Mouse (Mus musculus) CH12.LX (cell line): ENCODE data around the gene Spc24. TPM values are rescaled to one million over a fixed set of nuclear protein-coding genes. Genes with fewer than 3 reads are reported as not detected.

Experiments
- DNase-seq: peaks from one replicate; pipeline ENCODE4 v3.0.0-alpha.2; 2013; ENCODE audit errors: extremely low read depth
- H3K27ac ChIP-seq: 2 replicates; pipeline ENCODE4 v1.5.1; 2012; ENCODE audit warnings: low read depth, mild to moderate bottlenecking, control low read depth, moderate library complexity; ENCODE audit not compliant: insufficient read depth
- H3K27me3 ChIP-seq: replicated peaks from 2 replicates; pipeline ENCODE3; 2012; ENCODE audit warnings: inconsistent platforms
- H3K36me3 ChIP-seq, 2 experiments: replicated peaks in 1 of 2; 2 replicates each; pipeline versions ENCODE3 to v1.6.1; 2012; ENCODE audit warnings: inconsistent platforms in 1 of 2, low read length in 1 of 2, mild to moderate bottlenecking in 1 of 2, mixed read lengths in 1 of 2, moderate library complexity in 1 of 2; ENCODE audit not compliant: control insufficient read depth in 1 of 2, insufficient read depth in 1 of 2
- H3K4me1 ChIP-seq, 2 experiments: 2 replicates each; pipeline ENCODE4 v1.6.1; 2012; ENCODE audit warnings: inconsistent platforms in 1 of 2, moderate library complexity in 1 of 2; ENCODE audit not compliant: insufficient read depth in 2 of 2, control insufficient read depth in 1 of 2
- H3K4me2 ChIP-seq: 2 replicates; pipeline ENCODE4 v1.6.1; 2012; ENCODE audit warnings: low read depth, mild to moderate bottlenecking, control low read depth; ENCODE audit not compliant: poor library complexity, insufficient read depth, severe bottlenecking
- H3K4me3 ChIP-seq, 3 experiments: fragments of 150-350 bp in 1 of 3; sonication (generic) in 1 of 3; replicated peaks in 1 of 3; 2 replicates each; pipeline versions ENCODE3 to v1.5.1; 2011 to 2012; ENCODE audit warnings: low read depth in 2 of 3, low read length in 2 of 3, mild to moderate bottlenecking in 2 of 3, moderate library complexity in 2 of 3, control low read depth in 1 of 3, improper control_type of control experiment in 1 of 3, inconsistent platforms in 1 of 3, mixed read lengths in 1 of 3; ENCODE audit not compliant: poor library complexity in 1 of 3
- H3K79me2 ChIP-seq: replicated peaks from 2 replicates; pipeline ENCODE4 v1.6.1; 2012; ENCODE audit warnings: mild to moderate bottlenecking, moderate library complexity; ENCODE audit not compliant: control insufficient read depth, poor library complexity, insufficient read depth, severe bottlenecking; ENCODE audit errors: extremely low read depth
- H3K9ac ChIP-seq: 2 replicates; pipeline ENCODE4 v1.6.1; 2012; ENCODE audit warnings: low read depth, mild to moderate bottlenecking, control low read depth, moderate library complexity; ENCODE audit not compliant: insufficient read depth
- H3K9me3 ChIP-seq: replicated peaks from 2 replicates; pipeline ENCODE3; 2012; ENCODE audit warnings: low read length, inconsistent platforms, mixed read lengths
- BHLHE40 ChIP-seq: IDR thresholded peaks from 2 replicates; pipeline ENCODE4 v1.6.1; 2011; ENCODE audit warnings: mild to moderate bottlenecking, low read depth, low read length, improper control_type of control experiment
- CHD2 ChIP-seq: IDR thresholded peaks from 2 replicates; pipeline ENCODE4 v1.6.1; 2011; ENCODE audit warnings: low read length, improper control_type of control experiment
- CTCF ChIP-seq, 2 experiments: IDR thresholded peaks in 1 of 2; conservative IDR thresholded peaks in 1 of 2; 2 replicates each; pipeline ENCODE4 v1.5.1; 2011 to 2012; ENCODE audit warnings: low read depth in 2 of 2, low read length in 2 of 2, improper control_type of control experiment in 1 of 2, inconsistent platforms in 1 of 2, mild to moderate bottlenecking in 1 of 2, moderate library complexity in 1 of 2
- E2F4 ChIP-seq: IDR thresholded peaks from 2 replicates; pipeline ENCODE4 v1.6.1; 2011; ENCODE audit warnings: low read depth, low read length, improper control_type of control experiment; ENCODE audit not compliant: insufficient replicate concordance
- HCFC1 ChIP-seq: IDR thresholded peaks from 2 replicates; pipeline ENCODE4 v1.6.1; 2012; ENCODE audit warnings: low read depth, mild to moderate bottlenecking, inconsistent platforms, low read length, improper control_type of control experiment
- IRF4 ChIP-seq: IDR thresholded peaks from 2 replicates; pipeline ENCODE4 v1.6.1; 2014; ENCODE audit warnings: low read depth, mild to moderate bottlenecking, inconsistent platforms, low read length, improper control_type of control experiment
- MAX ChIP-seq: IDR thresholded peaks from 2 replicates; pipeline ENCODE4 v1.6.1; 2011; ENCODE audit warnings: low read length, improper control_type of control experiment
- MAZ ChIP-seq: IDR thresholded peaks from 2 replicates; pipeline ENCODE4 v1.6.1; 2012; ENCODE audit warnings: low read depth, mild to moderate bottlenecking, inconsistent platforms, low read length, improper control_type of control experiment, moderate library complexity
- MXI1 ChIP-seq: IDR thresholded peaks from 2 replicates; pipeline ENCODE4 v1.6.1; 2011; ENCODE audit warnings: mild to moderate bottlenecking, low read depth, low read length, improper control_type of control experiment
- NRF1 ChIP-seq: IDR thresholded peaks from 2 replicates; pipeline ENCODE4 v1.6.1; 2014; ENCODE audit warnings: low read depth, mild to moderate bottlenecking, inconsistent platforms, low read length, improper control_type of control experiment, moderate library complexity
- POLR2A ChIP-seq: IDR thresholded peaks from 2 replicates; pipeline ENCODE4 v1.6.1; 2011; ENCODE audit warnings: low read depth, mild to moderate bottlenecking, improper control_type of control experiment, low read length
- SIN3A ChIP-seq: IDR thresholded peaks from 2 replicates; pipeline ENCODE4 v1.6.1; 2012; ENCODE audit warnings: low read length, improper control_type of control experiment, inconsistent platforms
- TCF12 ChIP-seq: IDR thresholded peaks from 2 replicates; pipeline ENCODE4 v1.6.1; 2014; ENCODE audit warnings: low read depth, mild to moderate bottlenecking, inconsistent platforms, low read length, improper control_type of control experiment
- USF2 ChIP-seq: conservative IDR thresholded peaks from 2 replicates; pipeline ENCODE4 v1.6.1; 2011; ENCODE audit warnings: low read depth, low read length, improper control_type of control experiment
- dilution Hi-C: fragments of 300-500 bp; cut with MboI; formaldehyde crosslinking; loops from 2 replicates; pipeline ENCODE4 v1.14.3; 2020; ENCODE audit warnings: low sequenced_read_pairs; ENCODE audit not compliant: extremely low pct_unique_long_range_greater_than_20kb, extremely low pct_ligation_motif_present
- in situ Hi-C: fragments of 300-500 bp; cut with MboI; formaldehyde crosslinking; loops from 3 replicates; pipeline ENCODE4 v1.14.3; 2019; ENCODE audit warnings: low sequenced_read_pairs, low pct_ligation_motif_present, low pct_unique_long_range_greater_than_20kb, mixed read lengths
- polyA plus RNA-seq: library from polyadenylated mRNA; unstranded; fragments of >175 nt; gene quantifications from 2 replicates; pipeline ENCODE4 v1.2.1, GENCODE M21; 2012; ENCODE audit warnings: low read depth; ENCODE audit not compliant: insufficient read length
- total RNA-seq, 2 experiments: library from RNA; depleted of rRNA; stranded (reverse); fragments of 300-350 nt in 1 of 2; fragments of >200 nt in 1 of 2; gene quantifications; 2 replicates each; pipeline ENCODE4 v1.2.3; 2012 to 2014

Spc24 gene
- total and polyA plus RNA-seq, 3 experiments = 74.3 to 83.2 (median 82.7) TPM

DNA sequence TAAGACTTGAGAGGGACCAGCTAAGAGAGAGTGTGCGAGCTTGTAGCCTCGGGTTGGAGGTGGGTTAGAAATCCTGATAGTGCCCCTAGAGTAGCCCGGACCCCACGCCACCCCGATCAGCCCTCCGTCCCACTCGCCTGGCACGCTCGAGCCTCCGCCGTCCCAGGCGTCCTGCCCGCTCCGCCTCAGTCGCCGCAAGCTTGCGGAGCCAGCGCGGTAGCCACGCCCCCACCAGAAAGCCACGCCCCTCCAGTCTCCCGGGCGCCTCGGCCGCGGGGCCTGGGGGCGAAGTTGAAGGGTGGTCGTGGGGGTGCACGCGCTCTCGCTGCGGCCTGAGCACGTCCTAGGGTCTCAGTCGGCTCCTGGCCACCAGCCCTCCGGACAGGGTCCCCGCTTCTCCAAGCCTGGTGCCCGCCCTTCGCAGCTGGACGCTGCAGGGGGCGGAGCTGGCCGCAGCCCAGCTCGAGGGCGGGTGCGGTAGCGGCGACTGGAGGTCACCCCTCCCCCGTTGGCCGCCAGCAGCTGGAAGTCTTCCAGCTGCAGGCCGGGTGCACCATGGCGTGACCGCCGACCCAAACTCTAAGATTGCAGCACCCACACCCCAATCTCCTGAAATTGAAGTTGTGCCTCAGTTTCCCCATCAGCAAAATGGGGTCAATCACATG, 38.4 kb upstream of the Spc24 start, which contains the start of gene Kank2:
Gene Kank2, minus strand, starts transcription at position 400 of the 665 bp plus-strand sequence.
- H3K27ac ChIP-seq = no peak within 1 kb of the TSS
- dilution Hi-C loops = no loop called here
- peak within 1 kb of the TSS; percentile 54 for H3K9ac ChIP-seq
- no peaks in the 10 kb centered on the region for H3K9me3 ChIP-seq
- peak; percentile 49 for DNase-seq
- H3K79me2 ChIP-seq = no peaks in the 10 kb centered on the region
- no peak for TF ChIP-seq HCFC1
- no peak for TF ChIP-seq CTCF (conservative IDR thresholded peaks at IDR 0.05 in 1 of 2, IDR thresholded peaks at IDR 0.05 in 1 of 2; ENCODE audit: low read depth in 2 of 2, low read length in 2 of 2)
- TF ChIP-seq MXI1 = peak; percentile 14; the same call in 1 of the 2 replicates
- TF ChIP-seq TCF12 = peak; percentile 42; the same call in 1 of the 2 replicates
- TF ChIP-seq BHLHE40 = peak; percentile 6; the same call in 1 of the 2 replicates
- TF ChIP-seq MAZ = 0 out of 2 replicates have a peak, but pooled peaks have one; percentile 24
- peak; percentile 52; the same call in 1 of the 2 replicates for TF ChIP-seq SIN3A
- TF ChIP-seq IRF4 = no peak
- peak; percentile 56 for TF ChIP-seq POLR2A
- peak within 1 kb of the TSS; percentile 58 to 66 (median 60) for H3K4me3 ChIP-seq
- peaks cover 28% of the 10 kb centered on the region for H3K27me3 ChIP-seq
- peak within 1 kb of the TSS; percentile 93 for H3K4me2 ChIP-seq
- H3K4me1 ChIP-seq = peaks cover 0 to 15% of the 10 kb centered on the region in 2 experiments; a peak in 2 of 4 replicates
- in situ Hi-C loops = no loop called here
- peaks cover 0 to 5% of the 10 kb centered on the region in 2 experiments for H3K36me3 ChIP-seq

DNA sequence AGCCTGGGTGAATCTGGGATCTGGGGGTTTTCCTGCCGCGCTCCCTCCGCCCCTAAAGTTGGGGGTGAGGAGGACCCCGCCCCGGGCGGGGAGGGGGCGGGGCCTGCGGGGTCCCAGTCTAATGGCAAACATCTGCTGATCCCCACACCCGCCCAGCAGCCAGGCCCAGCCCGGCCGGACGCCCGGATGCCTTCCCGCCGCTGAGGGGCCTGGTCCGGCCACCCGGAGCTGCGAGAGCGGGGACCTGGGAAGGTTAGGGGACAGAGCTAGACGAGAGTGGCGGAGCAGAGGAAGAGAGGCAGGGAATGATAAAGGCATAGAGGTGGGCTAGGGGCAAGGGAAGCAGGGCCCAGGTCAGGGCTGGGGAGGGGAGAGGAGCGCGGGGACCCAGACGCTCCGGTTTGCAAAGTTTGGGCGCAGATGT, 37.8 kb upstream of the Spc24 start:
- peak overlapping the region; percentile 54 for H3K9ac ChIP-seq
- peaks cover 0 to 5% of the 10 kb centered on the region in 2 experiments for H3K36me3 ChIP-seq
- no peak for DNase-seq
- peak overlapping the region; percentile 58 to 66 (median 60) for H3K4me3 ChIP-seq
- H3K4me1 ChIP-seq = peaks cover 0 to 15% of the 10 kb centered on the region in 2 experiments; a peak in 2 of 4 replicates
- TF ChIP-seq E2F4 (no peak), USF2 (no peak), NRF1 (no peak), MAX (no peak), CHD2 (no peak)
- TF ChIP-seq, all 38 proteins: peak for 0
- Histone ChIP-seq H3K27me3 (peaks cover 28% of the 10 kb centered on the region), H3K79me2 (no peaks in the 10 kb centered on the region), H3K27ac (no peak overlapping the region), H3K9me3 (no peaks in the 10 kb centered on the region), H3K4me2 (peak overlapping the region; percentile 93)
- dilution Hi-C loops = no loop called here
- in situ Hi-C loops = no loop called here
